13 mouse cellular contexts compared by ENCODE assay signal in genomic region chr11:116369633-116370032, GRCm38 (mm10). TPM values are rescaled to one million over a fixed set of nuclear protein-coding genes. Genes with fewer than 3 reads are reported as not detected.
DNase-seq lines count a peak whose midpoint lies in the region; ATAC-seq and TF ChIP-seq lines count a peak whose summit lies in the region.
"Had no signal": no experiment of that assay in that cellular context is flagged by ENCODE, and none has a peak within 500 bp of the region (broad histone marks: within the 10 kb centered on the region; RNA-seq: fewer than 3 reads in every experiment).

No protein-coding gene starts in this region.

- no peak overlapping the region for H3K4me3 ChIP-seq in lung, embryonic 16.5 days (ENCODE audit: low read length)
- no peak overlapping the region for H3K4me3 ChIP-seq in liver, embryonic 15.5 days (replicated peaks)
- H3K4me3 ChIP-seq in forebrain, postnatal 0 days (ENCODE audit: low read depth, low read length) = no peak overlapping the region
- H3K4me3 ChIP-seq: forebrain, embryonic 10.5 days; limb, embryonic 12.5 days; stomach, embryonic 15.5 days had no signal

- no peak for DNase-seq in lung, postnatal 36 days
- DNase-seq in R1 (ENCODE audit: low read depth, low spot score) = peak; percentile 27
- peak; percentile 44 for DNase-seq in thymus, postnatal 4 days
- no peak for DNase-seq in forebrain, postnatal 0 days
- DNase-seq in left cerebral cortex, postnatal 36 days (ENCODE audit: low spot score in 2 of 2) = no peak
- DNase-seq: embryo, embryonic 11 days; gastrocnemius, postnatal 14 days had no signal

- WGBS in lung, embryonic 16.5 days = 30% methylated on average over 5 of the region's 5 CpGs
- 4% methylated on average over 5 of the region's 5 CpGs for WGBS in liver, embryonic 15.5 days (ENCODE audit: insufficient replicate concordance)
- 75% methylated on average over 5 of the region's 5 CpGs for WGBS in forebrain, postnatal 0 days

- no peak for ATAC-seq in lung, embryonic 16.5 days (ENCODE audit: low read depth)
- peak; percentile 79 for ATAC-seq in liver, embryonic 15.5 days (ENCODE audit: insufficient read depth)
- ATAC-seq in forebrain, postnatal 0 days = no peak

- H3K9me3 ChIP-seq in lung, embryonic 16.5 days (ENCODE audit: control insufficient read depth, low read length) = no peaks in the 10 kb centered on the region
- no peaks in the 10 kb centered on the region for H3K9me3 ChIP-seq in liver, embryonic 15.5 days (replicated peaks)
- H3K9me3 ChIP-seq in forebrain, postnatal 0 days (ENCODE audit: low read length) = no peaks in the 10 kb centered on the region
- H3K9me3 ChIP-seq: forebrain, embryonic 10.5 days; limb, embryonic 12.5 days; stomach, embryonic 15.5 days had no signal

- peak overlapping the region; percentile 43; the same call in 1 of the 2 replicates for H3K27ac ChIP-seq in lung, embryonic 16.5 days (ENCODE audit: low read length)
- 0 out of 2 replicates have a peak overlapping the region, but pooled peaks have one; percentile 19 for H3K27ac ChIP-seq in liver, embryonic 15.5 days (replicated peaks)
- H3K27ac ChIP-seq in forebrain, postnatal 0 days (ENCODE audit: low read depth, low read length) = no peak overlapping the region
- H3K27ac ChIP-seq: forebrain, embryonic 10.5 days; hindbrain, embryonic 14.5 days; stomach, embryonic 15.5 days had no signal

- no peak overlapping the region for H3K9ac ChIP-seq in lung, embryonic 16.5 days (ENCODE audit: low read length)
- H3K9ac ChIP-seq in liver, embryonic 15.5 days = no peak overlapping the region
- no peak overlapping the region for H3K9ac ChIP-seq in forebrain, postnatal 0 days
- H3K9ac ChIP-seq: hindbrain, embryonic 14.5 days; limb, embryonic 12.5 days; stomach, embryonic 15.5 days had no signal

- intact Hi-C loops in left cerebral cortex, postnatal 36 days (cut with DNase I) = loop anchor here (2.0 kb wide), 1 partner anchor 51 kb away; no protein-coding TSS in a partner anchor

- H3K4me1 ChIP-seq in lung, embryonic 16.5 days (replicated peaks; ENCODE audit: control insufficient read depth, insufficient read depth, low read length) = no peaks in the 10 kb centered on the region
- H3K4me1 ChIP-seq in liver, embryonic 15.5 days (replicated peaks) = peaks cover 45% of the 10 kb centered on the region
- no peaks in the 10 kb centered on the region for H3K4me1 ChIP-seq in forebrain, postnatal 0 days (ENCODE audit: insufficient read depth)

- H3K27me3 ChIP-seq in lung, embryonic 16.5 days (ENCODE audit: control insufficient read depth, insufficient read depth, low read depth, low read length) = no peaks in the 10 kb centered on the region
- H3K27me3 ChIP-seq in liver, embryonic 15.5 days = no peaks in the 10 kb centered on the region
- no peaks in the 10 kb centered on the region for H3K27me3 ChIP-seq in forebrain, postnatal 0 days (ENCODE audit: insufficient read depth, low read length)
- H3K27me3 ChIP-seq: limb, embryonic 12.5 days; stomach, embryonic 15.5 days had no signal

- H3K36me3 ChIP-seq in lung, embryonic 16.5 days (ENCODE audit: control insufficient read depth, insufficient read depth, low read length) = no peaks in the 10 kb centered on the region
- H3K36me3 ChIP-seq in liver, embryonic 15.5 days (replicated peaks) = no peaks in the 10 kb centered on the region
- H3K36me3 ChIP-seq in forebrain, postnatal 0 days (ENCODE audit: insufficient read depth) = no peaks in the 10 kb centered on the region
- H3K36me3 ChIP-seq: forebrain, embryonic 10.5 days; stomach, embryonic 15.5 days had no signal

- no peak overlapping the region for H3K4me2 ChIP-seq in lung, embryonic 16.5 days (ENCODE audit: low read depth, low read length)
- no peak overlapping the region for H3K4me2 ChIP-seq in liver, embryonic 15.5 days
- H3K4me2 ChIP-seq in forebrain, postnatal 0 days (ENCODE audit: low read depth) = no peak overlapping the region
- H3K4me2 ChIP-seq: hindbrain, embryonic 14.5 days; limb, embryonic 12.5 days; stomach, embryonic 15.5 days had no signal

- no peak for TF ChIP-seq CTCF in forebrain, postnatal 0 days (IDR thresholded peaks at IDR 0.05; ENCODE audit: low read depth)

RNA-seq across cellular contexts. Expression of gene Foxj1, which starts 34.4 kb away (rescaled TPM):
- polyA plus RNA-seq in lung, embryonic 16.5 days (2015; fragmentation: Nextera tagmentation; extraction: Ambion mirVana) = 22.1 and 24.6 TPM in 2 replicates
- polyA plus RNA-seq in liver, embryonic 15.5 days (2015; fragmentation: Nextera tagmentation; extraction: Ambion mirVana) = 0.78 and 1.1 TPM in 2 replicates
- 24.8 and 37.6 TPM in 2 replicates for total RNA-seq in forebrain, postnatal 0 days (2014; rRNA removed)
- 15.7 and 19.9 TPM in 2 replicates for polyA plus RNA-seq in forebrain, postnatal 0 days (2015; fragmentation: Nextera tagmentation; extraction: Ambion mirVana)
- 1 to 10 TPM; 5.0 to 5.2 TPM for total RNA-seq in left cerebral cortex, postnatal 36 days (2021)

RNA-seq across cellular contexts. Expression of gene Rnf157, which starts 43.2 kb away (rescaled TPM):
- 3.5 and 4.0 TPM in 2 replicates for polyA plus RNA-seq in lung, embryonic 16.5 days (2015; fragmentation: Nextera tagmentation; extraction: Ambion mirVana)
- 1.0 and 1.4 TPM in 2 replicates for polyA plus RNA-seq in liver, embryonic 15.5 days (2015; fragmentation: Nextera tagmentation; extraction: Ambion mirVana)
- total RNA-seq in forebrain, postnatal 0 days (2014; rRNA removed) = 92.7 and 105 TPM in 2 replicates
- polyA plus RNA-seq in forebrain, postnatal 0 days (2015; fragmentation: Nextera tagmentation; extraction: Ambion mirVana) = 47.3 and 56.7 TPM in 2 replicates
- 100 to 1,000 TPM; 266 to 286 TPM for total RNA-seq in left cerebral cortex, postnatal 36 days (2021)

Comparison
In these comparisons a context has a peak if more than half of its experiments do, and no peak if none do; other contexts are left out.
1. DNase-seq: peak in R1 (single experiment) and thymus, postnatal 4 days (single experiment); none in lung, postnatal 36 days (single experiment), forebrain, postnatal 0 days (single experiment) and left cerebral cortex, postnatal 36 days (0 of 2).